Mouse (Mus musculus) CD4-positive helper T cell, adult 2 months (primary cell): ENCODE results near the gene Fstl3.

ENCODE experiments used
- DNase-seq: peaks from one replicate; pipeline ENCODE4 v3.0.0-alpha.2; 2012; ENCODE audit warnings: low read depth, missing footprints, low spot score

Fstl3 gene

DNA sequence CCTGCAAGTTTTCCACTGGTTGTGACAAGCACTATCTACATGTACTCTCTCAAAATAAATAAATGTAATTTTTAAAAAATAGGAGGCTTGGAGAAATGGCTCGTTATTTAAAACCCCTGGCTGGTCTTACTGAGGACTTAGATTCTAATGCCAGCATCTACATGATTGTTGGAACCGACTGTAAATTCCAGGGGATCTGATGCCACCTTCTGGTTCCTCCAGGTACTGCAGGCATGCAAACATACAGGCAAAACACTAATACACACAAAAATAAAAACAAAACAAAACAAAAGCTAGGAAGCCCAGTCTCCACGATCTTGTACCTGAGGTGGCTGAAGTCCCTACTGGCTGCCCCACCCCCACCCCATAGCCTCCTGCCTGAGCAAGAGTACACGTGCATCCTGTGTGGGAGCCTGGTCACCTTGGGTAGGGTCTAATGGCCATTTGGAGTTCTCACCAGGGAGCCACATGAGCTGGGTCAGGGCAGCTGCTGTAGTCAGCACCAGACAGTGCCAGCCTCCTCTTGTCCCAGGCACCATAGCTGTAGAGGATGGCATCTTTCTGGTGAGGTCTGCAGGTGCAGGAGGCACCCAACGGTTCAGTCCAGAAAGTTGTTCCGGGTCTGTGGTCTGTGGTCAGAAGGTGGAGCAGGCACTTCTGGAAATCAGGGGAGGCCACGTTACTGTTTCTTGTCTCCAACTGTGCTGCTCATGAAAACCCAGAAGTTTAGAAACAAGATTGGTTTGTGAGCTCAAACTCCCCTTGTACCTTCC is 11.5 kb downstream of the Fstl3 start:
- DNase-seq = peak; percentile 79

DNA sequence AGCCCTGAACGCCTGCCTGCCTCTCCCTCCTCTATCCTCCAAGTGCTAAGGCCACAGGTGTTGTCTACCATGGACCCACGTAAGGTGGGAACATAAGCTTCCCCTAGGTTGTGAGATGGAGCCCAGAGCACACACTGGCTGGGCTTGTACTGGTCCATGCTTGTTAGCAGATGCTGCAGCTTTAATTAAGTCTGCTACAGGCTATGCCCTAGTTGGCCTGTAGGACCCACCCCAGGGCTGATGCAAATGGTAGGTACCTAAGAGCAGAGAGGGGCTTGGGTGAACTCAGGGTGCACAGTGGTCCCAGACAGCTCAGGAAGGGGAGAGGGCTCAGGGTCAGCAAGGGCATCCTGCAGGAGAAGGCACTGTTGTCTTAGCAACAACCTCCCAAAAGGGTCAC is 12.5 kb downstream of the Fstl3 start:
- no peak for DNase-seq

DNA sequence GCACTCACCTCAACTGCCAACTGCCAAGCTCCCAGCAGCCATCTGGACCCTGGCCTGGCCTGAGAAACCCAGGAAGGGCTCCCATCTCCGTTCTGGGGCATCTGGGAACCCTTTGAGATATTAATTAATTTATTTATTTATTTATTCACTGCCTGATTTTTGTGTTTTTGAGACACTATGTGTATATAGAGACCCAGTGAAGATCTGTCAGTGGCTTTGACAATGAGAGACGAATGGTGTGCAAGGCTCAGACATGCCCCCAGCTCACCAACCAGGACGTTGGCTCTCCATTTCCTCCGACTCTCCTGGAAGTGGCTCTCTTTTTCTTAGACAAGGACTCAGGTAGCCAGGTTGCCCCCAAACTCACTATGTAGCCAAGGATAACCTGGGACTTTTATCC is 13.8 kb downstream of the Fstl3 start, which contains the start of gene Prss57:
Gene Prss57, minus strand, starts transcription at position 101 of the 400 bp plus-strand sequence.
- DNase-seq = no peak

- no peak for DNase-seq
Observed at GRCm38 (mm10) chr10:79792339-79793040, 15.4 kb downstream of the Fstl3 start.

GRCm38 (mm10) chr10:79793051-79793737 is 16.1 kb downstream of the Fstl3 start, which contains the start of gene Palm:
Gene Palm (plus strand): TSS chr10:79793572.
- peak; percentile 78 for DNase-seq

DNA sequence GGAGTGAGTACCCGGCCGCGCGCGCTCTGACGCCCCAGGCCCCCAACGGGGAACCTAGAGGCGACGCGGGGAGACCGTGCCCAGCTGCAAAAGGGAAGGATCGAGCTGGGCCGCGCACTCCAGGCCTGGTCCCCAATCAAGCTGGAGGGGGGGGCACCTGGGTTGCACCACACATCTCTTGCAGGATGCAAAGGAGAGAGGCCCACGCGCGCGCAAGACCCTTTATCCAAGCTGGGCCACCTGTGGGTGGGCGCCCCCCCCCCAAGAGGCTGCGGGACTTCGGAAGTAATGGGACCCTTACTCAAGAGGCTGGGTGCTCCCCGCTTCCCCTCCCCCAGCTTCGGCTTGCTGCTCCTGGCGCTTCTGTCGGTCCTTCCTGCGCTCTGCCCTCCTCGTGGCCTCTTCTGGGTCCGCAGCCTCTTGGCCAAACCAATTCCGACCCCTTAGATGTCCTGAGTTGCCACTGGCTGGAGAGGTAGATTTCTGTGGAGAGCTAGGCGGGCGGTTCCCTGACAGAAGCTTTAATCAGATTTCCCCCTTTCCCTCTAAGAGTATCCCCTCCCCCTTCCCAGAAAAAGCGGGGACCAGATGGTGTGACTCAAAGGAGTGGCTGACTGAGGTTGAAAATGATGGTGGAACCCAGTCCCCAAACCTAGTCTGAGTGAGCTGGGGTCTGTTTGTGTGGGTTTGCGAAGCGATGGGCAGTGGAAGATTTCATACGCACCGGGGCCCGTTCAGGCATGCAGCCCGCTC is 16.8 kb downstream of the Fstl3 start:
- DNase-seq = no peak

GRCm38 (mm10) chr10:79794491-79794931 is 17.4 kb downstream of the Fstl3 start:
- no peak for DNase-seq

- DNase-seq = no peak
Observed at GRCm38 (mm10) chr10:79795905-79796304, 18.8 kb downstream of the Fstl3 start.

GRCm38 (mm10) chr10:79797326-79797725 is 20.3 kb downstream of the Fstl3 start:
- DNase-seq = no peak

- no peak for DNase-seq
Observed at GRCm38 (mm10) chr10:79798289-79798928, 21.3 kb downstream of the Fstl3 start.

DNA sequence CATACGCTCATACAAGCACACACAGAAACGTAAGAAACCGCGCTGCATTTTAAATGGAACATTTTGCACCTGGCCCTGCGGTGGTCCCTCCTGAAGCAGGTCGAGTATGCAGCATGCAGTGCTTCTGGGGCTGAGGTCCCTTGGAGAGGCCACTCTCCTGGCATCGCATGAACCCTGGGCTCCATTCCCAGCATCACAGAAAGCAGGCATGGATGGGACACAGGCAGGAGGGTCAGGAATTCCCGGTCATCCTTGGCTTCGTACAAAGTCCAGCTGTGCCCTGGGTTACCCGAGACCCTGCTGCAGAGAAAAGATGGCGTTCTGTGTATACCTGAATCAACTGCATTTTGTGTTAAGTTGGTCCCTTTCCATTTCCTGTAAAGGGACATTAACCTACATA is 23.4 kb downstream of the Fstl3 start:
- no peak for DNase-seq

- DNase-seq = no peak
Observed at GRCm38 (mm10) chr10:79801837-79802236, 24.8 kb downstream of the Fstl3 start.

GRCm38 (mm10) chr10:79802331-79802971 is 25.4 kb downstream of the Fstl3 start:
- no peak for DNase-seq

- no peak for DNase-seq
Observed at GRCm38 (mm10) chr10:79803716-79804323, 26.7 kb downstream of the Fstl3 start.

GRCm38 (mm10) chr10:79805636-79806035 is 28.6 kb downstream of the Fstl3 start:
- no peak for DNase-seq

DNA sequence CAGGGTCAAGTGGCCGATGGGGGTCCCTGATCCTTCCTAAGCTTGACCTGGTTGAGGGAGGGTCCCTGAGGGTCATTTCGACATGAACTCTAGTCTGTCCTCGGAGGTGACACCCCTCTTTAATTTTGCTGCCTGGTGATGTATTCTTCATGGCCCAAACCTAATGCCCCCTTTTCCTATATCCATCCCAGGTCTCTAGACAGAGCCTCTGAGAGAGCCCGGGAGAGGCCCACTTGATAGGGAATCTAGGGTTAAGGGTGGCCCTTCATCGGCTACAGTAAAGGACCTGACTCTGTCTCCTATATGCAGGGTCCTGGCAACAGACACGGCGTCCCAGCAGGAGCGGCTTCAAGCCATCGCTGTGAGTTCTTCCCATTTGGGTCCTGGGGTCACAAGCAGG is 29.3 kb downstream of the Fstl3 start:
- DNase-seq = no peak

DNA sequence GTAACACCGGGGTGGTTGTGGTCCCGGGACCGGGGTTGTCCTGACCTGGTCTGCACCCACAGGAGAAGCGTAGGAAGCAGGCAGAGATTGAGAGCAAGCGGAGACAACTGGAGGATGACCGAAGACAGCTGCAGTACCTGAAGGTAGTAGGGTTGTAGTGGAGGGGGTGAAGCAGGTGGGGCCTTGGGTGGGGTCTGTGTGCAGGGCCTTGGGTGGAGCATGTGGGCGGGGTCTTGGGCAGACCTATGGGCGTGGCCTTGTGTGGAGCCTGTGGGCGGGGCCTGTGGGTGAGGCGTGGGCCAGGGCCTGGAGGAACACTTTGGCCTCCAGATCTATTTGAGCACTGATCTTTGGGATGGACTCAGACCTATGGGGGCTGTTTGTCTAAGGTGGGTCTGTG is 29.9 kb downstream of the Fstl3 start:
- DNase-seq = no peak

- no peak for DNase-seq
Observed at GRCm38 (mm10) chr10:79807826-79808225, 30.8 kb downstream of the Fstl3 start.

- no peak for DNase-seq
Observed at GRCm38 (mm10) chr10:79808728-79809127, 31.7 kb downstream of the Fstl3 start.
